Mouse (Mus musculus) brain, embryonic 14.5 days (tissue): Measurements from ENCODE around the gene Ppfibp2.

Source experiments
- CTCF ChIP-seq: fragments of 200-500 bp; IDR thresholded peaks from 2 replicates; pipeline ENCODE4 v1.5.1; 2012; ENCODE audit warnings: inconsistent platforms, mild to moderate bottlenecking, moderate library complexity, borderline replicate concordance; ENCODE audit not compliant: insufficient read depth, insufficient read length; ENCODE audit errors: extremely low read depth
- POLR2A ChIP-seq: fragments of 200-500 bp; IDR thresholded peaks from 2 replicates; pipeline ENCODE4 v1.6.1; 2012; ENCODE audit warnings: mild to moderate bottlenecking, inconsistent platforms, borderline replicate concordance; ENCODE audit not compliant: poor library complexity, insufficient read depth, insufficient read length, severe bottlenecking; ENCODE audit errors: extremely low read depth

GRCm38 (mm10) chr7:107568971-107569370 is 26.0 kb upstream of the Ppfibp2 start:
- TF ChIP-seq POLR2A, result no peak
- TF ChIP-seq CTCF, result no peak
